Mouse (Mus musculus): ENCODE data around the gene Stat5a. TPM values are rescaled to one million over a fixed set of nuclear protein-coding genes. Genes with fewer than 3 reads are reported as not detected.

Gene Stat5a
- polyA plus RNA-seq, 1 experiment from 2014 or later: 6.0 TPM

DNA sequence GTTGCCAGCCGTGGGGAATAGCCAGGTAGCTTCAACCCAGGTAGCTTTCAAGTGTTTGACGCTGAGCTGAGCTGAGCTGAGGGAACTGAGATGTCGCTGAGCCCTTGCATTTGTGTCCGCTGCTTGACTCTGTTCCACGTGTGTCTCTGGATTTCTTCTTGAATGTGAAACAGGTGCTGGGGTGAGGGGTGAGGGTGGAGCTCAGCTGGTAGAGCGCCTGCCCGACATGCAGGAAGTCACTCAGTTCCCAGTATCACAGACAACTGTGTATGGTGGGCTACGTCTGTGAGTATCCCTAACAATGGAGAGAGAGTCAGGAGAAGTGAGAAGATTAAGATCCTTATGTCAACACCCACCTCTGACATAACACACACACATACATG, 11.8 kb downstream of the Stat5a start:
- DNase-seq: no peak
- Histone ChIP-seq H3K27ac (ENCODE audit: low read depth) (no peak overlapping the region), H3K36me3 (replicated peaks; ENCODE audit: insufficient read depth, low read length) (peaks cover 12% of the 10 kb centered on the region), H3K4me3 (ENCODE audit: low read depth, low read length) (no peak overlapping the region), H3K9me3 (ENCODE audit: low read length) (no peaks in the 10 kb centered on the region), H3K4me1 (ENCODE audit: insufficient read depth) (no peaks in the 10 kb centered on the region), H3K9ac (replicated peaks) (no peak overlapping the region), H3K27me3 (ENCODE audit: insufficient read depth, low read length) (no peaks in the 10 kb centered on the region), H3K4me2 (ENCODE audit: low read depth, low read length) (no peak overlapping the region)
- no peak for ATAC-seq
- no peak for TF ChIP-seq EP300 (IDR thresholded peaks at IDR 0.05; ENCODE audit: low read depth)
- WGBS (ENCODE audit: insufficient replicate concordance): 72% methylated on average over 8 of the region's 8 CpGs

- Histone ChIP-seq H3K4me3 (ENCODE audit: low read depth, low read length) (no peak overlapping the region), H3K27ac (ENCODE audit: low read depth) (no peak overlapping the region), H3K9me3 (ENCODE audit: low read length) (no peaks in the 10 kb centered on the region), H3K27me3 (ENCODE audit: insufficient read depth, low read length) (no peaks in the 10 kb centered on the region), H3K4me2 (ENCODE audit: low read depth, low read length) (no peak overlapping the region), H3K4me1 (ENCODE audit: insufficient read depth) (no peaks in the 10 kb centered on the region), H3K36me3 (replicated peaks; ENCODE audit: insufficient read depth, low read length) (peaks cover 22% of the 10 kb centered on the region), H3K9ac (replicated peaks) (no peak overlapping the region)
- DNase-seq (no peak), ATAC-seq (no peak)
- WGBS (ENCODE audit: insufficient replicate concordance): 81% methylated on average over 3 of the region's 3 CpGs
- no peak for TF ChIP-seq EP300 (IDR thresholded peaks at IDR 0.05; ENCODE audit: low read depth)
- TF ChIP-seq CTCF (IDR thresholded peaks at IDR 0.05; ENCODE audit: low read depth): no peak
Observed at GRCm38 (mm10) chr11:100875761-100876160, 16.6 kb downstream of the Stat5a start.

- peaks cover 30% of the 10 kb centered on the region for H3K36me3 ChIP-seq (replicated peaks; ENCODE audit: insufficient read depth, low read length)
- no peaks in the 10 kb centered on the region for H3K27me3 ChIP-seq (ENCODE audit: insufficient read depth, low read length)
- 52% methylated on average over 15 of the region's 15 CpGs for WGBS (ENCODE audit: insufficient replicate concordance)
- no peak overlapping the region for H3K27ac ChIP-seq (ENCODE audit: low read depth)
- H3K9me3 ChIP-seq (ENCODE audit: low read length): no peaks in the 10 kb centered on the region
- H3K9ac ChIP-seq (replicated peaks): no peak overlapping the region
- H3K4me2 ChIP-seq (ENCODE audit: low read depth, low read length): no peak overlapping the region
- TF ChIP-seq CTCF (IDR thresholded peaks at IDR 0.05; ENCODE audit: low read depth) (no peak), EP300 (IDR thresholded peaks at IDR 0.05; ENCODE audit: low read depth) (no peak)
- ATAC-seq: peak; percentile 31; the same call in 1 of the 2 replicates
- DNase-seq: no peak
- no peak overlapping the region for H3K4me3 ChIP-seq (ENCODE audit: low read depth, low read length)
- H3K4me1 ChIP-seq (ENCODE audit: insufficient read depth): no peaks in the 10 kb centered on the region
Observed at GRCm38 (mm10) chr11:100879321-100880078, 20.3 kb downstream of the Stat5a start.

DNA sequence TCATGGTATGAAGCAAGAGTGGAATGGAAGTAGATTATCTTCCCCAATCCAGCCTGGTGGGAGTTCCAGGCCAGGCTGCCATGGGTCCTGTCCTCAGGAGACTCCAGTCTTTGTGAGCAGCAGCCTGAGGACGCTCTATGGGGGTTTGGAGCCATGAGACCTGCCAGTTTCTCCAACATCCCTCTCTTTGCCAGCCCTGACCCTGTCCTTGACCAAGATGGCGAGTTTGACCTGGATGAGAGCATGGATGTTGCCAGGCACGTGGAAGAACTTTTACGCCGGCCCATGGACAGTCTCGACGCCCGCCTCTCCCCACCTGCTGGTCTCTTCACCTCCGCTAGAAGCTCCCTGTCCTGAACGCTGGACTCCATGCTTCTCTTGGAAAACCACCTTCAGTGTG, 24.5 kb downstream of the Stat5a start:
- 93% methylated on average over 10 of the region's 10 CpGs for WGBS (ENCODE audit: insufficient replicate concordance)
- Histone ChIP-seq H3K9me3 (ENCODE audit: low read length) (no peaks in the 10 kb centered on the region), H3K4me1 (ENCODE audit: insufficient read depth) (peaks cover 25% of the 10 kb centered on the region), H3K4me2 (ENCODE audit: low read depth, low read length) (no peak overlapping the region), H3K9ac (replicated peaks) (no peak overlapping the region), H3K27ac (ENCODE audit: low read depth) (no peak overlapping the region), H3K36me3 (replicated peaks; ENCODE audit: insufficient read depth, low read length) (peaks cover 43% of the 10 kb centered on the region), H3K27me3 (ENCODE audit: insufficient read depth, low read length) (no peaks in the 10 kb centered on the region), H3K4me3 (ENCODE audit: low read depth, low read length) (no peak overlapping the region)
- ATAC-seq: no peak
- TF ChIP-seq EP300 (IDR thresholded peaks at IDR 0.05; ENCODE audit: low read depth) (no peak), CTCF (IDR thresholded peaks at IDR 0.05; ENCODE audit: low read depth) (no peak)
- peak; percentile 13 for DNase-seq

DNA sequence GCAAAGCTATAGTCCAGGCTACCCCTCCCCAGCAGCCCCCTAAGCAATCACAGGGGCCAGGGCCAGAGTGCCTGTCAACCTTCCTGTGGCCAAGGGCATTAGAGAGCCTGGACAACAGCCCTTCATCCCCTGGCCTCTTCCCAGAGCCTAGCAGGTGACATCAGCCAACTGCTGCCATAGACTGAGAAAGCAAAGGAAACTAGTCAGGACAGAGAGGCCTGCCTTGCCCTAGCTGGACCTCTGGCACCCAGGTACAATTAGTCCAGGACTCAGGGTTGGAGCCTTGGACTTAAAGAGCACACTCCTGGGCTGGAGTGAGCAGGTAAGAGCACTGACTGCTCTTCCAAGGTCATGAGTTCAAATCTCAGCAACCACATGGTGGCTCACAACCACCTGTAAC, 26.3 kb downstream of the Stat5a start:
- TF ChIP-seq CTCF (IDR thresholded peaks at IDR 0.05; ENCODE audit: low read depth) (no peak), EP300 (IDR thresholded peaks at IDR 0.05; ENCODE audit: low read depth) (no peak)
- Histone ChIP-seq H3K27me3 (ENCODE audit: insufficient read depth, low read length) (no peaks in the 10 kb centered on the region), H3K4me3 (ENCODE audit: low read depth, low read length) (no peak overlapping the region), H3K4me1 (ENCODE audit: insufficient read depth) (peaks cover 25% of the 10 kb centered on the region), H3K36me3 (replicated peaks; ENCODE audit: insufficient read depth, low read length) (peaks cover 42% of the 10 kb centered on the region), H3K4me2 (ENCODE audit: low read depth, low read length) (no peak overlapping the region), H3K27ac (ENCODE audit: low read depth) (peak overlapping the region; percentile 72; the same call in 1 of the 2 replicates), H3K9ac (replicated peaks) (no peak overlapping the region), H3K9me3 (ENCODE audit: low read length) (no peaks in the 10 kb centered on the region)
- peak; percentile 14 for DNase-seq
- no peak for ATAC-seq

DNA sequence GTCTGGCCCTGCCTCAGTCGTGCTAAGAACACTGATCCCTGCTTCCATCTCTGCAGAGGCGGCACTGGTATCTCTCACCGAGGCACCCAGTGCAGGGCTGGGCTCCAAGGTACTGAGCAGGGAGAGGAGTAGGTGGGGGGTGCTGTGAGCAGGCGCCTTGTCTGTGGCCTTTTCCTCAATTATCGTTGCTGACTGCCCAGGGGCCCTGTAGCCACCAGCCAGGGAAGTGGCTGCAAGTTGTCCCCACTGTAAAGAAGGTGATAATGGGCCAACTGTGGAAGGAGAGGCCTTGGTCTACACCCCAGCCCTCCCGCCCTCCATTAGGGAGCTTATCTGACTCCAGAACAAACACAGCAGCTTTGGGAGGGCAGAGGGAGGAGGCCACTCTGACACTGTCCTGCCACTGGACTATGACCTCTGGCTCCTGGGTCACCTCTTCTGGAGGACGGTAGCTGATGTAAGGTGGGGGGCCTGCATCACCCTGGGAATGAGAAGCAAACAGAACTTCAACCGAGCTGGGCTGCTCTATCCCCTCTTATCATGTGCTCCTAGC, 27.1 kb downstream of the Stat5a start:
- Histone ChIP-seq H3K9ac (replicated peaks) (0 out of 2 replicates have a peak overlapping the region, but pooled peaks have one; percentile 6), H3K4me2 (ENCODE audit: low read depth, low read length) (no peak overlapping the region), H3K4me1 (ENCODE audit: insufficient read depth) (peaks cover 26% of the 10 kb centered on the region), H3K36me3 (replicated peaks; ENCODE audit: insufficient read depth, low read length) (peaks cover 50% of the 10 kb centered on the region), H3K4me3 (ENCODE audit: low read depth, low read length) (no peak overlapping the region), H3K9me3 (ENCODE audit: low read length) (no peaks in the 10 kb centered on the region), H3K27me3 (ENCODE audit: insufficient read depth, low read length) (no peaks in the 10 kb centered on the region), H3K27ac (ENCODE audit: low read depth) (peak overlapping the region; percentile 72)
- TF ChIP-seq CTCF (IDR thresholded peaks at IDR 0.05; ENCODE audit: low read depth): no peak
- 0 out of 2 replicates have a peak, but pooled peaks have one; percentile 39 for TF ChIP-seq EP300 (IDR thresholded peaks at IDR 0.05; ENCODE audit: low read depth)
- DNase-seq: peak; percentile 62
- 30% methylated on average over 8 of the region's 8 CpGs for WGBS (ENCODE audit: insufficient replicate concordance)
- peak; percentile 84 for ATAC-seq
